Mouse (Mus musculus) G1E (cell line): ENCODE measurements around the gene Ascl1. TPM values are rescaled to one million over a fixed set of nuclear protein-coding genes. Genes with fewer than 3 reads are reported as not detected.

Experiments used
- ATAC-seq: 2 replicates; pipeline ENCODE4 v1.8.0; 2016; ENCODE audit warnings: mild to moderate bottlenecking; ENCODE audit not compliant: insufficient number of reproducible peaks, poor library complexity, low FRiP score, severe bottlenecking; ENCODE audit errors: extremely low read depth
- DNase-seq: peaks from one replicate; pipeline ENCODE4 v3.0.0; 2012; ENCODE audit warnings: low spot score
- H3K27me3 ChIP-seq: 2 replicates; pipeline ENCODE4 v1.6.1; 2012; ENCODE audit warnings: mild to moderate bottlenecking, low read length, inconsistent platforms; ENCODE audit not compliant: insufficient read depth
- H3K36me3 ChIP-seq: replicated peaks from 2 replicates; pipeline ENCODE3; 2012; ENCODE audit warnings: mild to moderate bottlenecking, inconsistent platforms
- H3K4me1 ChIP-seq: 2 replicates; pipeline ENCODE4 v1.6.1; 2012; ENCODE audit warnings: low read depth, low read length, inconsistent platforms, mixed read lengths; ENCODE audit not compliant: insufficient read depth
- H3K4me3 ChIP-seq: 2 replicates; pipeline ENCODE4 v1.5.1; 2012; ENCODE audit warnings: low read depth, mild to moderate bottlenecking, inconsistent platforms, low read length, moderate library complexity, mixed read lengths
- H3K9me3 ChIP-seq: replicated peaks from 2 replicates; pipeline ENCODE4 v1.6.1; 2012; ENCODE audit warnings: inconsistent platforms
- CTCF ChIP-seq: IDR thresholded peaks from 2 replicates; pipeline ENCODE4 v1.5.1; 2012; ENCODE audit warnings: low read depth, low read length, inconsistent platforms, mixed read lengths
- GATA1 ChIP-seq: IDR thresholded peaks from 2 replicates; pipeline ENCODE4 v1.6.1; 2012; ENCODE audit warnings: borderline replicate concordance, low read length, inconsistent platforms, mixed read lengths
- GATA2 ChIP-seq: IDR thresholded peaks from 2 replicates; pipeline ENCODE4 v1.6.1; 2012; ENCODE audit warnings: low read depth, low read length, inconsistent platforms, borderline replicate concordance
- POLR2AphosphoS5 ChIP-seq: IDR thresholded peaks from 2 replicates; pipeline ENCODE4 v1.6.1; 2012; ENCODE audit warnings: low read depth, low read length, inconsistent platforms; ENCODE audit not compliant: insufficient replicate concordance
- TAL1 ChIP-seq: conservative IDR thresholded peaks from 2 replicates; pipeline ENCODE4 v1.6.1; 2012; ENCODE audit warnings: low read depth, low read length, inconsistent platforms, mixed read lengths
- polyA plus RNA-seq: library from polyadenylated mRNA; stranded (reverse); fragments of >175 nt; gene quantifications from 2 replicates; pipeline ENCODE4 v1.2.3, GENCODE M21; 2012
- total RNA-seq, 2 experiments: library from RNA; stranded (forward) in 1 of 2; stranded (reverse) in 1 of 2; fragments of 200-1000 nt in 1 of 2; fragments of >200 nt in 1 of 2; fragmentation: Nextera tagmentation in 1 of 2; gene quantifications; 2 replicates each; pipeline ENCODE4 v1.2.3; 2014 to 2017

The Ascl1 gene
- total and polyA plus RNA-seq, 3 experiments: not detected

- no peaks in the 10 kb centered on the region for H3K36me3 ChIP-seq
- H3K9me3 ChIP-seq: peaks cover 35% of the 10 kb centered on the region
- no peak for ATAC-seq
- H3K4me3 ChIP-seq: no peak overlapping the region
- TF ChIP-seq POLR2AphosphoS5 (no peak), TAL1 (no peak), GATA2 (no peak), GATA1 (no peak), CTCF (no peak)
- no peak for DNase-seq
- H3K4me1 ChIP-seq: no peaks in the 10 kb centered on the region
- no peaks in the 10 kb centered on the region for H3K27me3 ChIP-seq
Measured at GRCm38 (mm10) chr10:87503946-87504345, 10.5 kb upstream of the Ascl1 start.

GRCm38 (mm10) chr10:87502283-87502682 is 8.8 kb upstream of the Ascl1 start:
- no peak for TF ChIP-seq CTCF
- TF ChIP-seq TAL1: no peak
- TF ChIP-seq GATA1: no peak
- DNase-seq (no peak), ATAC-seq (no peak)
- H3K4me3 ChIP-seq: no peak overlapping the region
- H3K36me3 ChIP-seq: no peaks in the 10 kb centered on the region
- no peaks in the 10 kb centered on the region for H3K27me3 ChIP-seq
- peaks cover 32% of the 10 kb centered on the region for H3K9me3 ChIP-seq
- no peaks in the 10 kb centered on the region for H3K4me1 ChIP-seq

GRCm38 (mm10) chr10:87501659-87502042 is 8.2 kb upstream of the Ascl1 start:
- TF ChIP-seq CTCF (no peak), GATA2 (no peak), POLR2AphosphoS5 (no peak), GATA1 (no peak)
- no peak for ATAC-seq
- H3K4me3 ChIP-seq: no peak overlapping the region
- H3K36me3 ChIP-seq: no peaks in the 10 kb centered on the region
- no peaks in the 10 kb centered on the region for H3K27me3 ChIP-seq
- no peak for DNase-seq
- H3K9me3 ChIP-seq: peaks cover 30% of the 10 kb centered on the region
- H3K4me1 ChIP-seq: no peaks in the 10 kb centered on the region

- Histone ChIP-seq H3K4me3 (no peak overlapping the region), H3K4me1 (no peaks in the 10 kb centered on the region), H3K9me3 (peaks cover 30% of the 10 kb centered on the region), H3K36me3 (no peaks in the 10 kb centered on the region), H3K27me3 (no peaks in the 10 kb centered on the region)
- TF ChIP-seq CTCF: no peak
- no peak for TF ChIP-seq GATA1
- TF ChIP-seq GATA2: no peak
- no peak for TF ChIP-seq TAL1
- TF ChIP-seq POLR2AphosphoS5: no peak
- ATAC-seq (no peak), DNase-seq (no peak)
Measured at GRCm38 (mm10) chr10:87500926-87501658, 7.6 kb upstream of the Ascl1 start.

- Histone ChIP-seq H3K4me1 (no peaks in the 10 kb centered on the region), H3K27me3 (no peaks in the 10 kb centered on the region), H3K36me3 (no peaks in the 10 kb centered on the region), H3K4me3 (no peak overlapping the region), H3K9me3 (peaks cover 46% of the 10 kb centered on the region)
- no peak for DNase-seq
- TF ChIP-seq TAL1 (no peak), CTCF (no peak), POLR2AphosphoS5 (no peak), GATA1 (no peak), GATA2 (no peak)
- no peak for ATAC-seq
Measured at GRCm38 (mm10) chr10:87497056-87497455, 3.6 kb upstream of the Ascl1 start.

- Histone ChIP-seq H3K27me3 (no peaks in the 10 kb centered on the region), H3K36me3 (no peaks in the 10 kb centered on the region), H3K4me3 (no peak overlapping the region; the same call in 1 of the 2 replicates), H3K9me3 (peaks cover 54% of the 10 kb centered on the region), H3K4me1 (no peaks in the 10 kb centered on the region)
- DNase-seq: no peak
- TF ChIP-seq POLR2AphosphoS5: no peak
- no peak for TF ChIP-seq TAL1
- ATAC-seq: no peak
Measured at GRCm38 (mm10) chr10:87494596-87494995, 1.1 kb upstream of the Ascl1 start.
